In genomic region chr16:31412321-31412720, GRCm38 (mm10) we compare ENCODE assay signal across 10 mouse cellular contexts. TPM values are rescaled to one million over a fixed set of nuclear protein-coding genes. Genes with fewer than 3 reads are reported as not detected.
DNase-seq lines count a peak whose midpoint lies in the region; ATAC-seq and TF ChIP-seq lines count a peak whose summit lies in the region.
"Had no signal": no experiment of that assay in that cellular context is flagged by ENCODE, and none has a peak within 500 bp of the region (broad histone marks: within the 10 kb centered on the region; RNA-seq: fewer than 3 reads in every experiment).

No protein-coding gene starts in this region.

- H3K27ac ChIP-seq in lung, embryonic 15.5 days = no peak overlapping the region
- H3K27ac ChIP-seq: heart, embryonic 13.5 days; midbrain, embryonic 13.5 days had no signal

- 51% methylated on average over 14 of the region's 14 CpGs for WGBS in lung, embryonic 15.5 days

- H3K79me2 ChIP-seq in myocyte (ENCODE audit: control insufficient read depth, insufficient read depth) = no peaks in the 10 kb centered on the region

- no peaks in the 10 kb centered on the region for H3K9me3 ChIP-seq in lung, embryonic 15.5 days
- H3K9me3 ChIP-seq: heart, embryonic 13.5 days; midbrain, embryonic 13.5 days had no signal

- peak overlapping the region; percentile 13; the same call in 1 of the 2 replicates for H3K4me2 ChIP-seq in lung, embryonic 15.5 days
- H3K4me2 ChIP-seq in myocyte (ENCODE audit: low read depth) = peak overlapping the region; percentile 65
- H3K4me2 ChIP-seq: heart, embryonic 13.5 days; midbrain, embryonic 13.5 days had no signal

- ATAC-seq in lung, embryonic 15.5 days (ENCODE audit: borderline replicate concordance, extremely low read depth, low FRiP score, low TSS enrichment) = peak; percentile 55; the same call in 1 of the 2 replicates
- no peak for ATAC-seq in megakaryocyte, adult 5-6 weeks (ENCODE audit: poor library complexity, severe bottlenecking)
- ATAC-seq: midbrain, embryonic 13.5 days had no signal

- H3ac ChIP-seq in myocyte (ENCODE audit: control insufficient read depth, insufficient read length) = no peak overlapping the region

- no peak overlapping the region for H3K4me3 ChIP-seq in lung, embryonic 15.5 days
- no peak overlapping the region for H3K4me3 ChIP-seq in myocyte
- H3K4me3 ChIP-seq: heart, embryonic 13.5 days; midbrain, embryonic 13.5 days had no signal

- H3K9ac ChIP-seq in lung, embryonic 15.5 days = no peak overlapping the region
- H3K9ac ChIP-seq: heart, embryonic 13.5 days; midbrain, embryonic 13.5 days had no signal

- peak; percentile 51 for DNase-seq in adrenal gland, postnatal 14 days
- no peak for DNase-seq in adrenal gland, postnatal 4 days (ENCODE audit: low spot score in 2 of 2)
- DNase-seq in lung, adult 18-20 months = no peak
- DNase-seq in heart, postnatal 14 days = peak; percentile 50 to 63
- DNase-seq in layer of hippocampus, adult 9-10 months (ENCODE audit: low spot score) = no peak

- TF ChIP-seq POLR2A in myocyte (IDR thresholded peaks at IDR 0.05; ENCODE audit: insufficient read length, low read depth) = no peak

- no peaks in the 10 kb centered on the region for H3K27me3 ChIP-seq in lung, embryonic 15.5 days
- peaks cover 7% of the 10 kb centered on the region for H3K27me3 ChIP-seq in myocyte (ENCODE audit: control insufficient read depth, insufficient read depth, insufficient read length)
- H3K27me3 ChIP-seq: heart, embryonic 13.5 days; midbrain, embryonic 13.5 days had no signal

- intact Hi-C loops in heart, postnatal 14 days (cut with DNase I) = no loop called here

- H3K36me3 ChIP-seq in lung, embryonic 15.5 days = no peaks in the 10 kb centered on the region
- H3K36me3 ChIP-seq in myocyte (ENCODE audit: control insufficient read depth, insufficient read depth) = no peaks in the 10 kb centered on the region
- H3K36me3 ChIP-seq: heart, embryonic 13.5 days; midbrain, embryonic 13.5 days had no signal

- no peaks in the 10 kb centered on the region for H3K4me1 ChIP-seq in lung, embryonic 15.5 days
- H3K4me1 ChIP-seq: heart, embryonic 13.5 days; midbrain, embryonic 13.5 days had no signal

TF ChIP-seq in myocyte, 11 proteins besides CTCF, POLR2A, EP300 and RAD21:
- peak; percentile 91 for TF ChIP-seq USF1 (IDR thresholded peaks at IDR 0.05; ENCODE audit: low read depth)
- no peak for TF ChIP-seq E2F4 (IDR thresholded peaks at IDR 0.05; ENCODE audit: insufficient read depth)
- no peak for TF ChIP-seq MYOG (IDR thresholded peaks at IDR 0.05; ENCODE audit: control insufficient read depth in 1 of 3, insufficient read depth in 1 of 3, insufficient read length in 2 of 3, low read depth in 2 of 3)
- TF ChIP-seq MAX (IDR thresholded peaks at IDR 0.05; ENCODE audit: low read depth) = no peak
- no peak for TF ChIP-seq MYOD1 (IDR thresholded peaks at IDR 0.05; ENCODE audit: control insufficient read depth in 1 of 3, insufficient read length in 2 of 3, low read depth in 2 of 3)
TF ChIP-seq in myocyte: peak in this region for 1.

RNA-seq across cellular contexts. Expression of gene Bdh1, which starts 9.8 kb away (rescaled TPM):
- 11.9 and 50.4 TPM in 2 replicates for total RNA-seq in adrenal gland, postnatal 14 days (2021)
- total RNA-seq in adrenal gland, postnatal 4 days (2021) = 10 to 100 TPM; 11.1 to 63.3 TPM
- polyA plus RNA-seq in lung, embryonic 15.5 days (2015; fragmentation: Nextera tagmentation; extraction: Ambion mirVana) = 6.2 and 7.3 TPM in 2 replicates
- total RNA-seq in heart, postnatal 14 days (2021) = 1 to 10 TPM in 1 of 2 experiments, under 1 TPM in 1; 0.41 to 2.6 TPM
- polyA plus RNA-seq in myocyte (2012; fragmentation: generic; extraction: Trizol) = 0.11 TPM
- 0.16 and 0.56 TPM in 2 replicates for total RNA-seq in megakaryocyte, adult 5-6 weeks (2015)
- 1.5 and 3.2 TPM in 2 replicates for total RNA-seq in megakaryocyte, adult 5-6 weeks (2017)

Comparison
In these comparisons a context has a peak if more than half of its experiments do, and no peak if none do; other contexts are left out.
1. DNase-seq: peak in adrenal gland, postnatal 14 days (single experiment) and heart, postnatal 14 days (2 of 2); none in adrenal gland, postnatal 4 days (0 of 2), lung, adult 18-20 months (0 of 2) and layer of hippocampus, adult 9-10 months (single experiment).